Mouse (Mus musculus) liver, adult 2 months (tissue): Measurements from ENCODE around the gene Fam192a. TPM values are rescaled to one million over a fixed set of nuclear protein-coding genes. Genes with fewer than 3 reads are reported as not detected.

ENCODE experiments used
- DNase-seq: peaks from one replicate; pipeline ENCODE4 v3.0.0-alpha.2; 2011; ENCODE audit warnings: low read depth, low spot score; ENCODE audit errors: extremely low read depth
- H3K27ac ChIP-seq: fragments of 200-500 bp; replicated peaks from 2 replicates; pipeline ENCODE4 v1.5.1; 2012; ENCODE audit warnings: low read depth, mild to moderate bottlenecking, control low read depth, inconsistent platforms, low read length; ENCODE audit not compliant: insufficient read depth
- H3K27me3 ChIP-seq: fragments of 200-500 bp; 2 replicates; pipeline ENCODE4 v1.6.1; 2012; ENCODE audit warnings: mild to moderate bottlenecking, moderate library complexity, low read length, inconsistent platforms; ENCODE audit not compliant: control insufficient read depth, insufficient read depth
- H3K36me3 ChIP-seq: fragments of 200-500 bp; 2 replicates; pipeline ENCODE4 v1.6.1; 2012; ENCODE audit warnings: low read length, inconsistent platforms; ENCODE audit not compliant: control insufficient read depth, insufficient read depth
- H3K4me1 ChIP-seq: fragments of 200-500 bp; 2 replicates; pipeline ENCODE4 v1.6.1; 2011; ENCODE audit warnings: low read length; ENCODE audit not compliant: control insufficient read depth, insufficient read depth
- H3K4me3 ChIP-seq: fragments of 200-500 bp; 2 replicates; pipeline ENCODE4 v1.5.1; 2011; ENCODE audit warnings: low read depth, mild to moderate bottlenecking, control low read depth, low read length, moderate library complexity; ENCODE audit not compliant: insufficient read depth
- H3K79me2 ChIP-seq: fragments of 200-500 bp; 2 replicates; pipeline ENCODE4 v1.6.1; 2012; ENCODE audit warnings: inconsistent platforms, mild to moderate bottlenecking, low read length, moderate library complexity; ENCODE audit not compliant: control insufficient read depth, insufficient read depth
- H3K9ac ChIP-seq: fragments of 200-500 bp; 2 replicates; pipeline ENCODE4 v1.6.1; 2012; ENCODE audit warnings: low read depth, mild to moderate bottlenecking, control low read depth, inconsistent platforms, low read length
- CTCF ChIP-seq: fragments of 200-500 bp; IDR thresholded peaks from 2 replicates; pipeline ENCODE4 v1.5.1; 2011; ENCODE audit warnings: low read depth, low read length, control low read depth
- POLR2A ChIP-seq: fragments of 200-500 bp; IDR thresholded peaks from 2 replicates; pipeline ENCODE4 v1.6.1; 2011; ENCODE audit warnings: low read length, control low read depth; ENCODE audit not compliant: insufficient read depth; ENCODE audit errors: extremely low read depth
- WGBS: fragments of 180-500 bp; shearing (Covaris S2); methylation state at CpG from one replicate; pipeline ENCODE4 v1.1.7; 2018; 5-methylcytosine and 5-hydroxymethylcytosine counted together
- polyA plus RNA-seq: library from polyadenylated mRNA; depleted of rRNA; stranded (reverse); fragments of >200 nt; gene quantifications from 2 replicates; pipeline ENCODE4 v1.2.3, GENCODE M21; 2012
- total RNA-seq: library from RNA; depleted of rRNA; stranded (reverse); fragments of >200 nt; gene quantifications from 2 replicates; pipeline ENCODE4 v1.2.3, GENCODE M21; 2014

Fam192a gene
- total and polyA plus RNA-seq, 2 experiments: 9.3 to 10.1 TPM

GRCm38 (mm10) chr8:94634211-94634610 lies 32.4 kb upstream of the Fam192a start:
- DNase-seq: peak; percentile 17
- TF ChIP-seq POLR2A: no peak
- TF ChIP-seq CTCF: no peak
- Histone ChIP-seq H3K4me1 (no peaks in the 10 kb centered on the region), H3K36me3 (peaks cover 62% of the 10 kb centered on the region), H3K27me3 (no peaks in the 10 kb centered on the region), H3K4me3 (no peak overlapping the region), H3K79me2 (no peaks in the 10 kb centered on the region), H3K9ac (no peak overlapping the region), H3K27ac (no peak overlapping the region)

- H3K36me3 ChIP-seq: peaks cover 57% of the 10 kb centered on the region
- WGBS: 76% methylated on average over 2 of the region's 2 CpGs
Measured at GRCm38 (mm10) chr8:94633564-94634194, 31.9 kb upstream of the Fam192a start.

GRCm38 (mm10) chr8:94624885-94625284 lies 23.1 kb upstream of the Fam192a start:
- 98% methylated on average over 1 of the region's 1 CpGs for WGBS
- Histone ChIP-seq H3K79me2 (peaks cover 4% of the 10 kb centered on the region; the same call in 1 of the 2 replicates), H3K27ac (no peak overlapping the region), H3K9ac (no peak overlapping the region), H3K36me3 (peaks cover 17% of the 10 kb centered on the region), H3K4me3 (no peak overlapping the region), H3K4me1 (no peaks in the 10 kb centered on the region), H3K27me3 (no peaks in the 10 kb centered on the region)
- DNase-seq: no peak
- TF ChIP-seq POLR2A: no peak
- TF ChIP-seq CTCF: no peak

More at GRCm38 (mm10) chr8:94633564-94634194, 31.9 kb upstream of the Fam192a start:
- H3K27ac ChIP-seq: no peak overlapping the region
- no peak overlapping the region for H3K4me3 ChIP-seq
- H3K4me1 ChIP-seq: no peaks in the 10 kb centered on the region
- DNase-seq: no peak
- H3K79me2 ChIP-seq: no peaks in the 10 kb centered on the region
- H3K9ac ChIP-seq: no peak overlapping the region
- no peaks in the 10 kb centered on the region for H3K27me3 ChIP-seq
- TF ChIP-seq POLR2A: no peak
- no peak for TF ChIP-seq CTCF

GRCm38 (mm10) chr8:94607064-94607463 lies 5.3 kb upstream of the Fam192a start:
- Histone ChIP-seq H3K27ac (no peak overlapping the region), H3K4me3 (no peak overlapping the region), H3K9ac (no peak overlapping the region), H3K36me3 (no peaks in the 10 kb centered on the region), H3K79me2 (peaks cover 24% of the 10 kb centered on the region), H3K4me1 (peaks cover 3% of the 10 kb centered on the region; the same call in 1 of the 2 replicates), H3K27me3 (no peaks in the 10 kb centered on the region)
- TF ChIP-seq POLR2A: no peak
- TF ChIP-seq CTCF: peak; percentile 14; the same call in 1 of the 2 replicates
- no peak for DNase-seq
- 93% methylated on average over 5 of the region's 5 CpGs for WGBS

GRCm38 (mm10) chr8:94604030-94604429 lies 2.2 kb upstream of the Fam192a start:
- Histone ChIP-seq H3K27ac (no peak overlapping the region), H3K36me3 (no peaks in the 10 kb centered on the region), H3K9ac (no peak overlapping the region), H3K4me3 (no peak overlapping the region), H3K79me2 (peaks cover 29% of the 10 kb centered on the region), H3K4me1 (peaks cover 8% of the 10 kb centered on the region; the same call in 1 of the 2 replicates), H3K27me3 (no peaks in the 10 kb centered on the region)
- WGBS: 41% methylated on average over 2 of the region's 2 CpGs
- no peak for TF ChIP-seq POLR2A
- no peak for TF ChIP-seq CTCF
- no peak for DNase-seq

- peak overlapping the region; percentile 95 for H3K9ac ChIP-seq
- under 1% methylated on average over 31 of the region's 31 CpGs for WGBS
- peaks cover 8% of the 10 kb centered on the region; the same call in 1 of the 2 replicates for H3K4me1 ChIP-seq
- no peaks in the 10 kb centered on the region for H3K36me3 ChIP-seq
- DNase-seq: peak; percentile 69
- H3K4me3 ChIP-seq: peak overlapping the region; percentile 90
- no peak for TF ChIP-seq CTCF
- H3K27ac ChIP-seq: peak overlapping the region; percentile 77
- peaks cover 31% of the 10 kb centered on the region; the same call in 1 of the 2 replicates for H3K79me2 ChIP-seq
- no peaks in the 10 kb centered on the region for H3K27me3 ChIP-seq
Measured at GRCm38 (mm10) chr8:94602471-94603131, 804 bp upstream of the Fam192a start.
